Comparison of ENCODE assay signal across 21 mouse cellular contexts in genomic region chr1:14609054-14609453, GRCm38 (mm10).
DNase-seq lines count a peak whose midpoint lies in the region; ATAC-seq and TF ChIP-seq lines count a peak whose summit lies in the region.
"Had no signal": no experiment of that assay in that cellular context is flagged by ENCODE, and none has a peak within 500 bp of the region (broad histone marks: within the 10 kb centered on the region; RNA-seq: fewer than 3 reads in every experiment).

No protein-coding gene starts in this region.

- no peaks in the 10 kb centered on the region for H3K9me3 ChIP-seq in hindbrain, embryonic 10.5 days
- H3K9me3 ChIP-seq in hindbrain, embryonic 16.5 days (ENCODE audit: control insufficient read depth, low read length): no peaks in the 10 kb centered on the region
- H3K9me3 ChIP-seq: forebrain, embryonic 10.5 days; heart, embryonic 12.5 days; hindbrain, embryonic 15.5 days; limb, embryonic 13.5 days; midbrain, embryonic 13.5 days; neural tube, embryonic 13.5 days had no signal

- no peak for TF ChIP-seq CTCF in layer of hippocampus, adult 2 months (conservative IDR thresholded peaks at IDR 0.05)

- no peaks in the 10 kb centered on the region for H3K4me1 ChIP-seq in hindbrain, embryonic 10.5 days (replicated peaks)
- no peaks in the 10 kb centered on the region for H3K4me1 ChIP-seq in hindbrain, embryonic 16.5 days (ENCODE audit: control insufficient read depth, insufficient read depth, low read depth, low read length)
- H3K4me1 ChIP-seq: hindbrain, embryonic 15.5 days; limb, embryonic 13.5 days; midbrain, embryonic 13.5 days; neural tube, embryonic 13.5 days had no signal

- H3K27me3 ChIP-seq in hindbrain, embryonic 10.5 days (ENCODE audit: insufficient read depth, poor library complexity, severe bottlenecking): no peaks in the 10 kb centered on the region
- no peaks in the 10 kb centered on the region for H3K27me3 ChIP-seq in hindbrain, embryonic 16.5 days (replicated peaks; ENCODE audit: control insufficient read depth, insufficient read depth, low read length)
- H3K27me3 ChIP-seq: heart, embryonic 12.5 days; hindbrain, embryonic 15.5 days; limb, embryonic 13.5 days; midbrain, embryonic 13.5 days; neural tube, embryonic 13.5 days had no signal

- no peak overlapping the region for H3K4me3 ChIP-seq in hindbrain, embryonic 10.5 days
- no peak overlapping the region for H3K4me3 ChIP-seq in hindbrain, embryonic 16.5 days (ENCODE audit: low read length)
- H3K4me3 ChIP-seq in layer of hippocampus, adult 2 months: no peak overlapping the region
- H3K4me3 ChIP-seq: forebrain, embryonic 10.5 days; gastrocnemius, adult 2 months; heart, embryonic 12.5 days; hindbrain, embryonic 15.5 days; limb, embryonic 13.5 days; midbrain, embryonic 13.5 days; neural tube, embryonic 13.5 days had no signal

- 12% methylated on average over 2 of the region's 2 CpGs for WGBS in hindbrain, embryonic 10.5 days
- 18% methylated on average over 2 of the region's 2 CpGs for WGBS in hindbrain, embryonic 16.5 days

- no peak overlapping the region for H3K27ac ChIP-seq in hindbrain, embryonic 10.5 days
- no peak overlapping the region for H3K27ac ChIP-seq in hindbrain, embryonic 16.5 days (ENCODE audit: low read depth, low read length)
- H3K27ac ChIP-seq in layer of hippocampus, adult 2 months: no peak overlapping the region
- H3K27ac ChIP-seq: forebrain, embryonic 10.5 days; gastrocnemius, adult 2 months; hindbrain, embryonic 15.5 days; limb, embryonic 13.5 days; liver, embryonic 14.5 days; midbrain, embryonic 13.5 days; neural tube, embryonic 13.5 days had no signal

- no peaks in the 10 kb centered on the region for H3K36me3 ChIP-seq in hindbrain, embryonic 10.5 days
- H3K36me3 ChIP-seq in hindbrain, embryonic 16.5 days (ENCODE audit: control insufficient read depth, insufficient read depth, low read length): no peaks in the 10 kb centered on the region
- H3K36me3 ChIP-seq: forebrain, embryonic 10.5 days; heart, embryonic 12.5 days; hindbrain, embryonic 15.5 days; limb, embryonic 13.5 days; midbrain, embryonic 13.5 days; neural tube, embryonic 13.5 days had no signal

- no peak overlapping the region for H3K9ac ChIP-seq in hindbrain, embryonic 16.5 days (ENCODE audit: low read depth, low read length)
- H3K9ac ChIP-seq: heart, embryonic 12.5 days; hindbrain, embryonic 15.5 days; limb, embryonic 13.5 days; liver, embryonic 14.5 days; midbrain, embryonic 13.5 days; neural tube, embryonic 13.5 days had no signal

- no peak overlapping the region for H3K4me2 ChIP-seq in hindbrain, embryonic 16.5 days (ENCODE audit: low read length)
- H3K4me2 ChIP-seq: heart, embryonic 12.5 days; hindbrain, embryonic 15.5 days; limb, embryonic 13.5 days; midbrain, embryonic 13.5 days; neural tube, embryonic 13.5 days had no signal

- no peak for ATAC-seq in hindbrain, embryonic 16.5 days
- ATAC-seq: intestine, postnatal 0 days; midbrain, embryonic 13.5 days had no signal

- DNase-seq in hindbrain, embryonic 10.5 days (ENCODE audit: low spot score): peak; percentile 16
- DNase-seq in testis, postnatal 14 days (ENCODE audit: low spot score): peak; percentile 6
- DNase-seq in testis, postnatal 10 days (ENCODE audit: low spot score): no peak
- DNase-seq in lung, postnatal 10 days: peak; percentile 32
- no peak for DNase-seq in frontal cortex, postnatal 25 days (ENCODE audit: low spot score in 2 of 2)
- no peak for DNase-seq in retina, embryonic 14.5 days (ENCODE audit: low spot score)
- DNase-seq in layer of hippocampus, adult 2 months (ENCODE audit: low spot score in 2 of 2): no peak
- DNase-seq: adrenal gland, postnatal 36 days; cerebellum, adult 18-20 months; gastrocnemius, adult 2 months; layer of hippocampus, postnatal 36 days; thymus, postnatal 25 days had no signal

Comparison
In these comparisons a context has a peak if more than half of its experiments do, and no peak if none do; other contexts are left out.
1. DNase-seq: peak in hindbrain, embryonic 10.5 days (single experiment), testis, postnatal 14 days (single experiment) and lung, postnatal 10 days (single experiment); none in testis, postnatal 10 days (single experiment), frontal cortex, postnatal 25 days (0 of 2), retina, embryonic 14.5 days (single experiment) and layer of hippocampus, adult 2 months (0 of 2).